Mouse (Mus musculus) E14TG2a.4 (cell line): ENCODE results near the gene Med16.

Source experiments
- CTCF ChIP-seq: conservative IDR thresholded peaks from 2 replicates; pipeline ENCODE4 v1.5.1; 2014; ENCODE audit warnings: low read length
- NANOG ChIP-seq: IDR thresholded peaks from 2 replicates; pipeline ENCODE4 v1.6.1; 2014; ENCODE audit warnings: borderline replicate concordance, low read length, mixed read lengths
- POU5F1 ChIP-seq: IDR thresholded peaks from 2 replicates; pipeline ENCODE4 v1.6.1; 2014; ENCODE audit warnings: low read length, borderline replicate concordance

GRCm38 (mm10) chr10:79928030-79928694 is 19.4 kb upstream of the Med16 start:
- TF ChIP-seq CTCF (no peak), POU5F1 (no peak), NANOG (no peak)
